Mouse (Mus musculus) testis, adult 2 months (tissue): ENCODE results near the gene Mt3.

Experiments
- CTCF ChIP-seq: fragments of 200-500 bp; IDR thresholded peaks from 2 replicates; pipeline ENCODE4 v1.5.1; 2012; ENCODE audit warnings: low read depth, mild to moderate bottlenecking, inconsistent platforms, low read length, moderate library complexity; ENCODE audit not compliant: control insufficient read depth, insufficient read depth, insufficient replicate concordance
- POLR2A ChIP-seq: fragments of 200-500 bp; IDR thresholded peaks from 2 replicates; pipeline ENCODE4 v1.6.1; 2012; ENCODE audit warnings: low read depth, mild to moderate bottlenecking, inconsistent platforms, low read length, moderate library complexity; ENCODE audit not compliant: control insufficient read depth

- TF ChIP-seq CTCF (no peak), POLR2A (no peak)
Measured at GRCm38 (mm10) chr8:94136192-94136591, 16.2 kb upstream of the Mt3 start.
